Mouse (Mus musculus) heart, embryonic 12.5 days (tissue): Measurements from ENCODE around the gene Vopp1. TPM values are rescaled to one million over a fixed set of nuclear protein-coding genes. Genes with fewer than 3 reads are reported as not detected.
A peak's percentile ranks its signal among the peaks of the same experiment; 100 is the strongest.

Experiments used
- ATAC-seq: fragments of 200-750 bp; cut with Nextera tagmentation; 2 replicates; pipeline ENCODE4 v1.8.0; 2017; ENCODE audit warnings: moderate TSS enrichment, moderate library complexity; ENCODE audit not compliant: insufficient number of reproducible peaks, low FRiP score
- H3K27ac ChIP-seq: fragments of 300-500 bp; sonication (generic); 2 replicates; pipeline ENCODE4 v1.5.1; 2016; ENCODE audit warnings: mild to moderate bottlenecking, moderate library complexity; ENCODE audit not compliant: poor library complexity, severe bottlenecking
- H3K27me3 ChIP-seq: fragments of 300-500 bp; sonication (generic); replicated peaks from 2 replicates; pipeline ENCODE4 v1.6.1; 2016; ENCODE audit warnings: mild to moderate bottlenecking, moderate library complexity
- H3K36me3 ChIP-seq: fragments of 300-500 bp; sonication (generic); 2 replicates; pipeline ENCODE4 v1.6.1; 2016; ENCODE audit warnings: mild to moderate bottlenecking, moderate library complexity
- H3K4me1 ChIP-seq: fragments of 300-500 bp; sonication (generic); replicated peaks from 2 replicates; pipeline ENCODE4 v1.6.1; 2016; ENCODE audit warnings: mild to moderate bottlenecking
- H3K4me2 ChIP-seq: fragments of 300-500 bp; sonication (generic); 2 replicates; pipeline ENCODE4 v1.6.1; 2016; ENCODE audit warnings: mild to moderate bottlenecking, moderate library complexity
- H3K4me3 ChIP-seq: fragments of 300-500 bp; sonication (generic); 2 replicates; pipeline ENCODE4 v1.5.1; 2016; ENCODE audit warnings: mild to moderate bottlenecking
- H3K9ac ChIP-seq: fragments of 300-500 bp; sonication (generic); 2 replicates; pipeline ENCODE4 v1.6.1; 2016; ENCODE audit warnings: mild to moderate bottlenecking, moderate library complexity
- H3K9me3 ChIP-seq: fragments of 300-500 bp; sonication (generic); replicated peaks from 2 replicates; pipeline ENCODE4 v1.6.1; 2016; ENCODE audit warnings: mild to moderate bottlenecking, moderate library complexity
- WGBS: fragments of 180-500 bp; shearing (Covaris S2); methylation state at CpG from one replicate; pipeline ENCODE4 v1.1.7; 2016; 5-methylcytosine and 5-hydroxymethylcytosine counted together
- polyA plus RNA-seq: library from polyadenylated mRNA; unstranded; fragments of >200 nt; fragmentation: Nextera tagmentation; extraction: Ambion mirVana; gene quantifications from 2 replicates; pipeline ENCODE4 v1.2.1, GENCODE M21; 2016

The Vopp1 gene
- polyA plus RNA-seq, 1 experiment from 2014 or later, result 39.1 TPM

- 90% methylated on average over 1 of the region's 1 CpGs for WGBS
- Histone ChIP-seq H3K9ac (no peak overlapping the region), H3K36me3 (peaks cover 20% of the 10 kb centered on the region), H3K4me2 (no peak overlapping the region), H3K27me3 (no peaks in the 10 kb centered on the region), H3K9me3 (no peaks in the 10 kb centered on the region), H3K4me1 (no peaks in the 10 kb centered on the region), H3K27ac (no peak overlapping the region), H3K4me3 (no peak overlapping the region)
- ATAC-seq, result no peak
Measured at GRCm38 (mm10) chr6:57782658-57783057, 42.3 kb downstream of the Vopp1 start.

- no peaks in the 10 kb centered on the region for H3K27me3 ChIP-seq
- H3K9me3 ChIP-seq, result no peaks in the 10 kb centered on the region
- H3K27ac ChIP-seq, result no peak overlapping the region
- H3K4me1 ChIP-seq, result no peaks in the 10 kb centered on the region
- peaks cover 18% of the 10 kb centered on the region for H3K36me3 ChIP-seq
- ATAC-seq, result no peak
- WGBS, result 88% methylated on average over 3 of the region's 3 CpGs
- no peak overlapping the region for H3K4me3 ChIP-seq
- H3K4me2 ChIP-seq, result no peak overlapping the region
- H3K9ac ChIP-seq, result no peak overlapping the region
Measured at GRCm38 (mm10) chr6:57780359-57780758, 44.6 kb downstream of the Vopp1 start.

GRCm38 (mm10) chr6:57773792-57774191, 51.2 kb downstream of the Vopp1 start:
- Histone ChIP-seq H3K9ac (no peak overlapping the region), H3K4me1 (no peaks in the 10 kb centered on the region), H3K4me2 (no peak overlapping the region), H3K27me3 (no peaks in the 10 kb centered on the region), H3K4me3 (no peak overlapping the region), H3K9me3 (no peaks in the 10 kb centered on the region), H3K27ac (no peak overlapping the region), H3K36me3 (peaks cover 30% of the 10 kb centered on the region)
- WGBS, result 95% methylated on average over 1 of the region's 1 CpGs
- no peak for ATAC-seq

GRCm38 (mm10) chr6:57770467-57771190, 54.3 kb downstream of the Vopp1 start:
- ATAC-seq, result no peak
- 85% methylated on average over 1 of the region's 1 CpGs for WGBS
- Histone ChIP-seq H3K36me3 (peaks cover 24% of the 10 kb centered on the region; the same call in 1 of the 2 replicates), H3K9me3 (no peaks in the 10 kb centered on the region), H3K27ac (no peak overlapping the region), H3K4me3 (no peak overlapping the region), H3K9ac (no peak overlapping the region), H3K4me1 (peaks cover 14% of the 10 kb centered on the region), H3K4me2 (no peak overlapping the region), H3K27me3 (no peaks in the 10 kb centered on the region)

GRCm38 (mm10) chr6:57768948-57769525, 55.9 kb downstream of the Vopp1 start:
- Histone ChIP-seq H3K4me1 (peaks cover 23% of the 10 kb centered on the region), H3K9ac (no peak overlapping the region), H3K9me3 (no peaks in the 10 kb centered on the region), H3K36me3 (peaks cover 14% of the 10 kb centered on the region; the same call in 1 of the 2 replicates), H3K4me3 (no peak overlapping the region), H3K27ac (no peak overlapping the region), H3K27me3 (no peaks in the 10 kb centered on the region), H3K4me2 (no peak overlapping the region)
- 87% methylated on average over 7 of the region's 7 CpGs for WGBS
- no peak for ATAC-seq

- Histone ChIP-seq H3K27me3 (no peaks in the 10 kb centered on the region), H3K4me3 (no peak overlapping the region), H3K36me3 (peaks cover 6% of the 10 kb centered on the region), H3K27ac (no peak overlapping the region), H3K9ac (no peak overlapping the region), H3K4me1 (peaks cover 23% of the 10 kb centered on the region), H3K4me2 (no peak overlapping the region), H3K9me3 (no peaks in the 10 kb centered on the region)
- WGBS, result 40% methylated on average over 8 of the region's 8 CpGs
- ATAC-seq, result peak; percentile 57; the same call in 1 of the 2 replicates
Measured at GRCm38 (mm10) chr6:57767112-57767868, 57.7 kb downstream of the Vopp1 start.

- no peak overlapping the region for H3K27ac ChIP-seq
- WGBS, result 48% methylated on average over 1 of the region's 1 CpGs
- H3K27me3 ChIP-seq, result no peaks in the 10 kb centered on the region
- H3K4me3 ChIP-seq, result no peak overlapping the region
- H3K4me1 ChIP-seq, result peaks cover 23% of the 10 kb centered on the region
- H3K9ac ChIP-seq, result no peak overlapping the region
- H3K9me3 ChIP-seq, result no peaks in the 10 kb centered on the region
- ATAC-seq, result peak; percentile 88
- peaks cover 9% of the 10 kb centered on the region for H3K36me3 ChIP-seq
- H3K4me2 ChIP-seq, result no peak overlapping the region
Measured at GRCm38 (mm10) chr6:57766287-57766686, 58.7 kb downstream of the Vopp1 start.

- peaks cover 13% of the 10 kb centered on the region for H3K36me3 ChIP-seq
- H3K4me3 ChIP-seq, result no peak overlapping the region
- 50% methylated on average over 3 of the region's 3 CpGs for WGBS
- H3K27ac ChIP-seq, result no peak overlapping the region
- H3K4me1 ChIP-seq, result peaks cover 23% of the 10 kb centered on the region
- no peaks in the 10 kb centered on the region for H3K9me3 ChIP-seq
- ATAC-seq, result no peak
- H3K4me2 ChIP-seq, result no peak overlapping the region
- no peaks in the 10 kb centered on the region for H3K27me3 ChIP-seq
- no peak overlapping the region for H3K9ac ChIP-seq
Measured at GRCm38 (mm10) chr6:57765095-57765878, 59.7 kb downstream of the Vopp1 start.

- no peak overlapping the region for H3K27ac ChIP-seq
- H3K9me3 ChIP-seq, result no peaks in the 10 kb centered on the region
- H3K36me3 ChIP-seq, result peaks cover 21% of the 10 kb centered on the region
- H3K27me3 ChIP-seq, result no peaks in the 10 kb centered on the region
- no peak for ATAC-seq
- H3K4me3 ChIP-seq, result no peak overlapping the region
- peaks cover 23% of the 10 kb centered on the region for H3K4me1 ChIP-seq
- H3K9ac ChIP-seq, result no peak overlapping the region
- H3K4me2 ChIP-seq, result no peak overlapping the region
Measured at GRCm38 (mm10) chr6:57763054-57763453, 61.9 kb downstream of the Vopp1 start.

GRCm38 (mm10) chr6:57753962-57754759, 70.8 kb downstream of the Vopp1 start:
- no peak overlapping the region for H3K4me3 ChIP-seq
- no peak overlapping the region for H3K9ac ChIP-seq
- no peaks in the 10 kb centered on the region for H3K9me3 ChIP-seq
- no peaks in the 10 kb centered on the region for H3K27me3 ChIP-seq
- H3K36me3 ChIP-seq, result peaks cover 38% of the 10 kb centered on the region
- no peaks in the 10 kb centered on the region for H3K4me1 ChIP-seq
- H3K27ac ChIP-seq, result no peak overlapping the region
- peak; percentile 69 for ATAC-seq
- H3K4me2 ChIP-seq, result no peak overlapping the region
- WGBS, result 87% methylated on average over 9 of the region's 9 CpGs
